Mouse (Mus musculus): Measurements from ENCODE around the gene Zfp967. TPM values are rescaled to one million over a fixed set of nuclear protein-coding genes. Genes with fewer than 3 reads are reported as not detected.
"Not testable (repeated sequence)": the region's sequence is repeated elsewhere in the genome, so short reads cannot be mapped to it uniquely, and the experiment has no call there.

The Zfp967 gene
- not detected in 2 replicates for polyA plus RNA-seq (2015; fragmentation: Nextera tagmentation; extraction: Ambion mirVana)

DNA sequence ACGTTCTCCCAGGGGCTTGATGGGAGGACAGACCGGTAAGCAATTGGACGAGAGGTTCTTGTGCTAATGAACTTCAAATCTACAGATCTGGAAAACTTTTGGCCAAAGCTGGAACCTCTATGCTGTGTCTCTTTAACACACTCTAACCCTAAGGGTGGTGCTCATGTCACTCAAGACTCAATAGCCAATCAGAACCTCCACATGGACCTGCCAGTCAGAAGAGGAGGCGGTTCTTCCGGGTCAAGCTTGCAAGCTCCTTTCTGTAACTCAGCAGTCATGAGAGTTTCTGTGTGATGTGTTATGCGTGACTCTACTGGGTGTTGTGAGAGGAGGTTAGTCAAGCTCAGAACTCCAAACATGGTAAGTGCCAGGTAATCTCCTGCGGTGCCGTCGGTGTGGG lies at the start of gene Zfp967:
Gene Zfp967, plus strand, starts transcription at position 301 of the 400 bp plus-strand sequence.
- not testable (repeated sequence) for H3K9ac ChIP-seq (replicated peaks; ENCODE audit: low read depth); H3K4me2 ChIP-seq (replicated peaks; ENCODE audit: low read depth, low read length); H3K4me3 ChIP-seq (ENCODE audit: low read depth, low read length); H3K27me3 ChIP-seq (replicated peaks; ENCODE audit: insufficient read depth, low read length); ATAC-seq; DNase-seq (ENCODE audit: low spot score); H3K27ac ChIP-seq (ENCODE audit: low read length); H3K4me1 ChIP-seq (ENCODE audit: insufficient read depth, low read depth, low read length); H3K9me3 ChIP-seq (ENCODE audit: low read length); H3K36me3 ChIP-seq (ENCODE audit: insufficient read depth, low read length)
- WGBS = no CpG with 5 or more reads among the region's 9 CpGs

- not testable (repeated sequence) for H3K27ac ChIP-seq (ENCODE audit: low read length); H3K9ac ChIP-seq (replicated peaks; ENCODE audit: low read depth); H3K4me1 ChIP-seq (ENCODE audit: insufficient read depth, low read depth, low read length); ATAC-seq; H3K36me3 ChIP-seq (ENCODE audit: insufficient read depth, low read length); H3K4me3 ChIP-seq (ENCODE audit: low read depth, low read length); H3K27me3 ChIP-seq (replicated peaks; ENCODE audit: insufficient read depth, low read length); DNase-seq (ENCODE audit: low spot score); H3K4me2 ChIP-seq (replicated peaks; ENCODE audit: low read depth, low read length); H3K9me3 ChIP-seq (ENCODE audit: low read length)
- no CpG with 5 or more reads among the region's 4 CpGs for WGBS
Measured at GRCm38 (mm10) chr2:176486683-176487082, 34.2 kb upstream of the Zfp967 start, which contains the start of gene Gm14434. TSS of gene Gm14434 (minus strand) at chr2:176486783.

Other genes starting within 250 kb of the Zfp967 start
- not detected in 2 replicates for gene Gm11009, start 201.6 kb upstream of the Zfp967 start, polyA plus RNA-seq (2015; fragmentation: Nextera tagmentation; extraction: Ambion mirVana)
- gene Gm14435, start 97.5 kb upstream of the Zfp967 start, polyA plus RNA-seq (2015; fragmentation: Nextera tagmentation; extraction: Ambion mirVana) = 8.7 and 8.8 TPM in 2 replicates
- 9.1 and 10.9 TPM in 2 replicates for gene Gm14434, start 34.3 kb upstream of the Zfp967 start, polyA plus RNA-seq (2015; fragmentation: Nextera tagmentation; extraction: Ambion mirVana)
- gene Gm14308, start 115.3 kb downstream of the Zfp967 start, polyA plus RNA-seq (2015; fragmentation: Nextera tagmentation; extraction: Ambion mirVana) = 5.9 and 10.8 TPM in 2 replicates
- 4.0 and 4.5 TPM in 2 replicates for gene Zfp973, start 149.5 kb downstream of the Zfp967 start, polyA plus RNA-seq (2015; fragmentation: Nextera tagmentation; extraction: Ambion mirVana)
- 18.7 and 21.5 TPM in 2 replicates for gene Gm14305, start 187.3 kb downstream of the Zfp967 start, polyA plus RNA-seq (2015; fragmentation: Nextera tagmentation; extraction: Ambion mirVana)